Mouse (Mus musculus): Measurements from ENCODE around the gene Zfp952. TPM values are rescaled to one million over a fixed set of nuclear protein-coding genes. Genes with fewer than 3 reads are reported as not detected.

Zfp952 gene
- 0.28 and 1.1 TPM in 2 replicates for polyA plus RNA-seq (2012; ENCODE audit: low replicate concordance)

DNA sequence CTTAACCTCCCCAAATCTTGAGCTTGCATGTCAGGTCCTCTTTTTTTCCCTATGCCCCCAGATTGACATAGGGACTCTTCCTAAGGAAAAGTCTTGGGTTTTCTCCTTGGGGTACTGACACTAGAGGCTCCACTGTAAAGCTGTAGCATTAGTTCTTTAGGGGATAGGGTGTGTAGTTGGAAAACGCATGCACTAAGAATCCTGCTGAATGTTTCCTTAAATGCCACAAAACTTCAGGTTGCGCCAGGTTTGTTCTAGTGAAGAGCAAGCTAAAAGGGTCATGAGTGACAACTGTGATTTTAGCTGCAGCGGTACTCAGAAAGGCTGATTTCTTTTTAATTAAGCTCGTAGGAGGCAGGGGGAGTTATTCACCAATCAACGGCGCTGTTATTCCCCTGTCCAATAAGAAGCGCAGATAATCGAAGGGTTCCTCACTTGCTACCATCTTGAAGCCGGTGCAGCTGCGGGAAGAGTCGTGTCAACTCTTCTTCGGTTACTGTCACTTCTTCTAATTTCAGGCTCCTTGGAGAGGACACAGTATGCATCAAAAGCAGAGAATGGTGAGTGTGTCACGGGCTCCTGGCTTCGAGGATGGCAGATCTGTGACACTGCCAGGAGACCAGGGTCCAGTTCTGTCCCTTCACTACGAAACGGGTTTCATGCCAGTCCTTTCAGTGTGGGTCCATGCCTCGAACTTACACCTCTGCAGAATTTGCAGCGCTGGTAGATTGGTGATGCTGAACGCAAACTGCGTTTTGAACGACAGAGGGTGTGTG is at the start of gene Zfp952:
Zfp952 (plus strand) TSS at position 431 of the 776 bp plus-strand sequence.

GRCm38 (mm10) chr17:32947215-32947914 is 45.6 kb upstream of the Zfp952 start, which contains the start of gene Cyp4f13:
Gene Cyp4f13 (minus strand): TSS chr17:32947402.

DNA sequence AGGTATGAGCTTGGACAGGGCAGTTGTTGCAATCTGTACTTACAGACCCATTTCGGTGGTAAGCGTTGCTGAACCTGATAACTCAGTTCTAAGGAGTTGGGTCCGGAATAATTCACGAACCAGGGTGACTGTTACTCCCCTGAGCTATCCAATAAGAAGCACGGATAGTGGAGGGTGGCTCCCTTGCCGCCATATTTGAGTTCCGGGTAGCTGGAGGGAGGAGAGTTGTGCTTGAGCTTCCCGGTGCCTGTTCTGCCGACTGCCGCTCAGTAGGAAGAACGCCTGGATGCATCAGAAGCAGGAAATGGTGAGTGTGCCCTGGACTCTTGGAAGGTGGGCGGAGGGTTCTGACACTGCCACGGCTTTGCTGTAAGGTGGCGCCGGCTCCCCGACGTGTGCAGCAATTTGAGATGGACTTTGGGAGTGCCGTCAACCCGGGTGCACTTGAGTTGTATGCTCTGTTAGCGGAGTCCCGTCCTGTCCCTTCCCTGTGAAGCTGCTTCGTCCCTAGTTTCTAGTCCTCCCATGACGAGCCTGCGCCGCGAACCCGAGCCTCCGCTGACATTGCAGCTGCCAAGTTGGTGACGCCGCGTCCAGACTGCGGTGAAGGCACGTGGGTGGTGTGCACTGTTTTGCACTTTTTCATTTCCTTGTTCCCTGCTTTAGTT is 27.2 kb upstream of the Zfp952 start, which contains the start of gene Zfp472:
Zfp472 (plus strand) TSS at position 192 of the 668 bp plus-strand sequence.

DNA sequence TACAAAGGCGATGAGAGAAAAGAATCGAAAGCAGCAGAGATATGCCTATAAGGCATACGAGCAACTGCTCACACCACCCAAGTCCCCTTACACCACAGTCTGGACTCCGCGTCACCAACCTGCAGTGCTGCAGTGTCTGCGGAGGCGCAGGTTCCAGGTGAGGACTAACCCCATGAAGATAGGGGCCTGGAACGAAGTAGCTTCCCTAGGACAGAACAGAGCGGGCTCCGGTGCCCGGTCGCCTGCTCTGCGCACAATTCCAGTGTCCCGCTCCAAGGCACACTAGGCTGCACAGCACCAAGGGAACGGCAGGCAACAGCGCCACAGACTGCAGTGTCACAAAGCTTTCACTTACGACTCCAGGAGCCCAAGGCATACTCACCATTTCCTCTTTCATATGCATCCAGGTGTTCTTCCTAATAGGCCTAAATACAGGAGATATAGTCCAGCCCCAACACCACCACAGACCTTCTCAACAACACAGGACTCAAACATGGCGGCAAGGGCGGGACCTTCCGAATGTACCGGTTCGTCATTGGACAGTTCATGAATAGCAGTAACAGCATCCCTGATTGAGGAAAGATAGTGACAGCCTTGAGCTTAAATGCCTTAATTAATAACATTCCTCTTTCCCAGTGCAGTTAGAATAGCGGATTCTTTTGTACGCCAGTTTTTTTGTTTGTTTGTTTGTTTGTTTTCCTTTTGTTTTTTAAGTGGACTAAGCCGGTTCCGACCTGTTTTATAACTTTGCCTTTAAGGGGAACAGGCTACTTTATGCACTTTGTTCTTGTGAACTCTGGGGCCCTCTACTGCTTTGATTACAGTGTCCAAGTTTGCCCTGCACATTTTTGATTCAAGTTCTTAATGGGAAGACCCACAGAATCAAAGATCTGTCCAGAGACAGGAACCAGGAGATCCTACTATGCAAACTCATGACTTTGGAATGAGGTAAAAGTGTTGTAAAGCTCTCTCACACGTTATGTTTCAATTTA is 40.3 kb downstream of the Zfp952 start, which contains the start of gene Zfp763:
Zfp763 (minus strand) TSS at position 503 of the 992 bp plus-strand sequence.

Other genes starting within 250 kb of the Zfp952 start
- gene Zfp871, start 204.8 kb upstream of the Zfp952 start, polyA plus RNA-seq (2012; ENCODE audit: low replicate concordance): 1.1 and 3.0 TPM in 2 replicates
- 0.03 and 0.08 TPM in 2 replicates for gene Zfp811, start 183.2 kb upstream of the Zfp952 start, polyA plus RNA-seq (2012; ENCODE audit: low replicate concordance)
- gene Zfp799, start 162.9 kb upstream of the Zfp952 start, polyA plus RNA-seq (2012; ENCODE audit: low replicate concordance): 0.15 and 1.6 TPM in 2 replicates
- gene Zfp870, start 101.5 kb upstream of the Zfp952 start, polyA plus RNA-seq (2012; ENCODE audit: low replicate concordance): 0.33 and 0.64 TPM in 2 replicates
- gene Cyp4f14, start 75.8 kb upstream of the Zfp952 start, polyA plus RNA-seq (2012; ENCODE audit: low replicate concordance): not detected in 2 replicates
- gene Cyp4f13, start 45.7 kb upstream of the Zfp952 start, polyA plus RNA-seq (2012; ENCODE audit: low replicate concordance): 66.1 and 166 TPM in 2 replicates
- 0.22 and 0.72 TPM in 2 replicates for gene Zfp472, start 27.3 kb upstream of the Zfp952 start, polyA plus RNA-seq (2012; ENCODE audit: low replicate concordance)
- 0.19 and 0.31 TPM in 2 replicates for gene Zfp763, start 40.3 kb downstream of the Zfp952 start, polyA plus RNA-seq (2012; ENCODE audit: low replicate concordance)
- not detected in 2 replicates for gene 4921501E09Rik, start 74.9 kb downstream of the Zfp952 start, polyA plus RNA-seq (2012; ENCODE audit: low replicate concordance)
- gene Zfp563, start 96.2 kb downstream of the Zfp952 start, polyA plus RNA-seq (2012; ENCODE audit: low replicate concordance): 0.36 and 1.0 TPM in 2 replicates
- gene Morc2b, start 146.6 kb downstream of the Zfp952 start, polyA plus RNA-seq (2012; ENCODE audit: low replicate concordance): not detected in 2 replicates
- gene Olfr55, start 175.3 kb downstream of the Zfp952 start, polyA plus RNA-seq (2012; ENCODE audit: low replicate concordance): not detected in 2 replicates
- not detected in 2 replicates for gene Olfr239, start 198.2 kb downstream of the Zfp952 start, polyA plus RNA-seq (2012; ENCODE audit: low replicate concordance)
- gene Olfr1564, start 228.6 kb downstream of the Zfp952 start, polyA plus RNA-seq (2012; ENCODE audit: low replicate concordance): not detected in 2 replicates